Mouse (Mus musculus) CD8-positive naive resting alpha-beta T cell, adult 57 days (primary cell): ENCODE results near the gene Olfr705. TPM values are rescaled to one million over a fixed set of nuclear protein-coding genes. Genes with fewer than 3 reads are reported as not detected.

Source experiments
- total RNA-seq: library from RNA; stranded (reverse); gene quantifications from one replicate; pipeline ENCODE4 v1.2.4, GENCODE M21; 2023

The Olfr705 gene
- not detected for total RNA-seq

GRCm38 (mm10) chr7:106876791-106877190 lies at the start of gene Olfr705:
TSS of gene Olfr705 (minus strand) at chr7:106876891.

GRCm38 (mm10) chr7:106907676-106908075 lies 31.0 kb upstream of the Olfr705 start, which contains the start of gene Olfr1532-ps1:
TSS of gene Olfr1532-ps1 (plus strand) at chr7:106908001.

GRCm38 (mm10) chr7:106901141-106901540 lies 24.4 kb upstream of the Olfr705 start, which contains the start of gene Olfr707:
TSS of gene Olfr707 (minus strand) at chr7:106901241.

GRCm38 (mm10) chr7:106888062-106888461 lies 11.4 kb upstream of the Olfr705 start, which contains the start of gene Olfr706:
TSS of gene Olfr706 (minus strand) at chr7:106888162.

GRCm38 (mm10) chr7:106862885-106863284 lies 13.8 kb downstream of the Olfr705 start, which contains the start of gene Olfr704:
TSS of gene Olfr704 (plus strand) at chr7:106863185.

GRCm38 (mm10) chr7:106843060-106843459 lies 33.6 kb downstream of the Olfr705 start, which contains the start of gene Olfr703:
TSS of gene Olfr703 (plus strand) at chr7:106843360.

GRCm38 (mm10) chr7:106833793-106834192 lies 42.9 kb downstream of the Olfr705 start, which contains the start of gene Olfr702:
TSS of gene Olfr702 (minus strand) at chr7:106833893.

Other genes with a start within 250 kb of the Olfr705 start
- not detected for gene Olfr693, start 196.3 kb downstream of the Olfr705 start, total RNA-seq
- not detected for gene Olfr694, start 185.1 kb downstream of the Olfr705 start, total RNA-seq
- not detected for gene Olfr695, start 160.5 kb downstream of the Olfr705 start, total RNA-seq
- not detected for gene Olfr697, start 134.4 kb downstream of the Olfr705 start, total RNA-seq
- gene Olfr698, start 121.5 kb downstream of the Olfr705 start, total RNA-seq: not detected
- gene Olfr699, start 83.7 kb downstream of the Olfr705 start, total RNA-seq: not detected
- gene Olfr700, start 68.1 kb downstream of the Olfr705 start, total RNA-seq: not detected
- not detected for gene Olfr701, start 62.8 kb downstream of the Olfr705 start, total RNA-seq
- not detected for gene Olfr702, start 43.0 kb downstream of the Olfr705 start, total RNA-seq
- not detected for gene Olfr703, start 33.5 kb downstream of the Olfr705 start, total RNA-seq
- not detected for gene Olfr704, start 13.7 kb downstream of the Olfr705 start, total RNA-seq
- not detected for gene Olfr706, start 11.3 kb upstream of the Olfr705 start, total RNA-seq
- gene Olfr707, start 24.4 kb upstream of the Olfr705 start, total RNA-seq: not detected
- gene Olfr1532-ps1, start 31.1 kb upstream of the Olfr705 start, total RNA-seq: not detected
- gene Olfr709-ps1, start 55.3 kb upstream of the Olfr705 start, total RNA-seq: 0.12 TPM
- gene Olfr710, start 71.4 kb upstream of the Olfr705 start, total RNA-seq: not detected
- gene Olfr6, start 87.0 kb upstream of the Olfr705 start, total RNA-seq: not detected
- gene Olfr711, start 98.6 kb upstream of the Olfr705 start, total RNA-seq: not detected
- gene Olfr2, start 129.2 kb upstream of the Olfr705 start, total RNA-seq: not detected
- not detected for gene Olfr713, start 154.3 kb upstream of the Olfr705 start, total RNA-seq
- gene Olfr714, start 194.1 kb upstream of the Olfr705 start, total RNA-seq: not detected
- gene Olfr17, start 216.3 kb upstream of the Olfr705 start, total RNA-seq: not detected
- not detected for gene Olfr715b, start 233.5 kb upstream of the Olfr705 start, total RNA-seq